Mouse (Mus musculus): ENCODE measurements around the gene Il1a.

DNA sequence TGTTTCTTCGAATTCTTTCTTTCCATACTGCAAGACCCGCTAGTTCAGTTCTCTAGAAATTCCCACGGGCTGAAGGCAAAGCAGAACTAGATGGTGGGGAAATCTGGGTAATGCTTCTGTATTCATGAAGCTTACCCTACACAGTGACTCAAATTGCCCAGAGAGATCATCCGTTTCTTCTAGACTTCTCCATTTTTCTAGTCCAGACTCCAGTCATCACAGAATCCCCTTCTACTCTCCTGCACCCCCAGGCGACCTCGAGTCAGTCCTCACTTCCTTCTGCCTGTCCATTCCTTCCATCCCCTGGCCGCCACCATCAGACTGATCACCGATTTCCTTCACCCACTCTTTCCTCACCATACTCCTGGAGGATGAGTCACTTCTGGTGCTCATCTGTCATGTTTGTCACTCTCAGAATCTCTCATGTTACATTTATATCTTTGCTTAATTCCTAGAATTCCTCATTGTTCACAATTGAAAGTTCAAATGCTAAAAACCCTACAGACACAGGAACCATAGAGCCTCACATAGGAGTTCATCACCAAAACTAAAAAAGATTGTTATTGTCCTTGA, 10.3 kb upstream of the Il1a start:
- TF ChIP-seq CTCF (IDR thresholded peaks at IDR 0.05; ENCODE audit: low read depth), result no peak
- TF ChIP-seq EP300 (IDR thresholded peaks at IDR 0.05; ENCODE audit: low read depth), result no peak

Measured in liver, postnatal 0 days (tissue).